Mouse (Mus musculus) forebrain, embryonic 12.5 days (tissue): ENCODE data around the gene Osbpl8. TPM values are rescaled to one million over a fixed set of nuclear protein-coding genes. Genes with fewer than 3 reads are reported as not detected.

Experiments
- ATAC-seq: fragments of 200-750 bp; cut with Nextera tagmentation; 2 replicates; pipeline ENCODE4 v1.8.0; 2017; ENCODE audit warnings: moderate TSS enrichment; ENCODE audit not compliant: low FRiP score
- H3K27ac ChIP-seq: fragments of 300-500 bp; sonication (generic); 2 replicates; pipeline ENCODE4 v1.5.1; 2016; ENCODE audit warnings: mild to moderate bottlenecking
- H3K27me3 ChIP-seq: fragments of 300-500 bp; sonication (generic); 2 replicates; pipeline ENCODE4 v1.6.1; 2016; ENCODE audit warnings: mild to moderate bottlenecking
- H3K36me3 ChIP-seq: fragments of 300-500 bp; sonication (generic); replicated peaks from 2 replicates; pipeline ENCODE4 v1.6.1; 2016; ENCODE audit warnings: mild to moderate bottlenecking
- H3K4me1 ChIP-seq: fragments of 300-500 bp; sonication (generic); 2 replicates; pipeline ENCODE4 v1.6.1; 2016
- H3K4me2 ChIP-seq: fragments of 300-500 bp; sonication (generic); 2 replicates; pipeline ENCODE4 v1.6.1; 2016; ENCODE audit warnings: mild to moderate bottlenecking, moderate library complexity
- H3K4me3 ChIP-seq: fragments of 300-500 bp; sonication (generic); replicated peaks from 2 replicates; pipeline ENCODE4 v1.5.1; 2016; ENCODE audit warnings: mild to moderate bottlenecking
- H3K9ac ChIP-seq: fragments of 300-500 bp; sonication (generic); 2 replicates; pipeline ENCODE4 v1.6.1; 2016; ENCODE audit warnings: mild to moderate bottlenecking
- H3K9me3 ChIP-seq: fragments of 300-500 bp; sonication (generic); 2 replicates; pipeline ENCODE4 v1.6.1; 2016
- whole genome bisulfite sequencing: fragments of 180-500 bp; shearing (Covaris S2); methylation state at CpG from one replicate; pipeline ENCODE4 v1.1.7; 2016; 5-methylcytosine and 5-hydroxymethylcytosine counted together
- polyA plus RNA-seq: library from polyadenylated mRNA; unstranded; fragments of >200 nt; fragmentation: Nextera tagmentation; extraction: Ambion mirVana; gene quantifications from 2 replicates; pipeline ENCODE4 v1.2.1, GENCODE M21; 2016

Osbpl8 gene
- 18.9 and 20.6 TPM in 2 replicates for polyA plus RNA-seq

GRCm38 (mm10) chr10:111164304-111165218, at the start of gene Osbpl8:
Gene Osbpl8 (plus strand): TSS chr10:111164752.
- ATAC-seq, result peak; percentile 96
- under 1% methylated on average over 80 of the region's 84 CpGs for WGBS
- peak within 1 kb of the TSS; percentile 94 for H3K4me3 ChIP-seq
- no peaks in the 10 kb centered on the region for H3K9me3 ChIP-seq
- H3K4me1 ChIP-seq, result peaks cover 9% of the 10 kb centered on the region
- H3K27ac ChIP-seq, result peak within 1 kb of the TSS; percentile 93
- H3K9ac ChIP-seq, result peak within 1 kb of the TSS; percentile 92
- no peaks in the 10 kb centered on the region for H3K27me3 ChIP-seq
- H3K4me2 ChIP-seq, result peak within 1 kb of the TSS; percentile 72
- no peaks in the 10 kb centered on the region for H3K36me3 ChIP-seq

- Histone ChIP-seq H3K9ac (no peak overlapping the region), H3K4me2 (no peak overlapping the region), H3K9me3 (no peaks in the 10 kb centered on the region), H3K4me1 (peaks cover 5% of the 10 kb centered on the region), H3K27me3 (no peaks in the 10 kb centered on the region), H3K27ac (no peak overlapping the region), H3K4me3 (no peak overlapping the region), H3K36me3 (no peaks in the 10 kb centered on the region)
- ATAC-seq, result peak; percentile 51; the same call in 1 of the 2 replicates
- WGBS, result 35% methylated on average over 7 of the region's 7 CpGs
Measured at GRCm38 (mm10) chr10:111117198-111117845, 47.2 kb upstream of the Osbpl8 start.

- H3K9ac ChIP-seq, result no peak overlapping the region
- no peak for ATAC-seq
- H3K4me1 ChIP-seq, result peaks cover 5% of the 10 kb centered on the region
- H3K4me3 ChIP-seq, result no peak overlapping the region
- H3K9me3 ChIP-seq, result no peaks in the 10 kb centered on the region
- WGBS, result 89% methylated on average over 9 of the region's 9 CpGs
- no peaks in the 10 kb centered on the region for H3K36me3 ChIP-seq
- no peak overlapping the region for H3K27ac ChIP-seq
- no peaks in the 10 kb centered on the region for H3K27me3 ChIP-seq
- no peak overlapping the region for H3K4me2 ChIP-seq
Measured at GRCm38 (mm10) chr10:111118292-111118691, 46.3 kb upstream of the Osbpl8 start.

- ATAC-seq, result no peak
Measured at GRCm38 (mm10) chr10:111118991-111119650, 45.4 kb upstream of the Osbpl8 start.

GRCm38 (mm10) chr10:111119756-111120155, 44.8 kb upstream of the Osbpl8 start:
- no peak for ATAC-seq
- H3K9ac ChIP-seq, result no peak overlapping the region
- H3K4me3 ChIP-seq, result no peak overlapping the region
- H3K9me3 ChIP-seq, result no peaks in the 10 kb centered on the region
- H3K4me2 ChIP-seq, result no peak overlapping the region
- no peaks in the 10 kb centered on the region for H3K27me3 ChIP-seq
- H3K36me3 ChIP-seq, result no peaks in the 10 kb centered on the region
- peaks cover 5% of the 10 kb centered on the region for H3K4me1 ChIP-seq
- H3K27ac ChIP-seq, result no peak overlapping the region

More at GRCm38 (mm10) chr10:111118991-111119650, 45.4 kb upstream of the Osbpl8 start:
- no peak overlapping the region for H3K4me2 ChIP-seq
- no peaks in the 10 kb centered on the region for H3K27me3 ChIP-seq
- H3K4me3 ChIP-seq, result no peak overlapping the region
- H3K9ac ChIP-seq, result no peak overlapping the region
- 67% methylated on average over 3 of the region's 3 CpGs for WGBS
- H3K4me1 ChIP-seq, result peaks cover 5% of the 10 kb centered on the region
- H3K9me3 ChIP-seq, result no peaks in the 10 kb centered on the region
- no peak overlapping the region for H3K27ac ChIP-seq
- no peaks in the 10 kb centered on the region for H3K36me3 ChIP-seq

GRCm38 (mm10) chr10:111122864-111123398, 41.6 kb upstream of the Osbpl8 start:
- Histone ChIP-seq H3K4me1 (no peaks in the 10 kb centered on the region), H3K27me3 (no peaks in the 10 kb centered on the region), H3K4me2 (no peak overlapping the region), H3K36me3 (no peaks in the 10 kb centered on the region), H3K4me3 (no peak overlapping the region), H3K9me3 (no peaks in the 10 kb centered on the region), H3K27ac (no peak overlapping the region), H3K9ac (no peak overlapping the region)
- ATAC-seq, result no peak
- WGBS, result 73% methylated on average over 10 of the region's 10 CpGs

GRCm38 (mm10) chr10:111124175-111124574, 40.4 kb upstream of the Osbpl8 start:
- Histone ChIP-seq H3K9me3 (no peaks in the 10 kb centered on the region), H3K27me3 (no peaks in the 10 kb centered on the region), H3K27ac (no peak overlapping the region), H3K36me3 (no peaks in the 10 kb centered on the region), H3K4me1 (no peaks in the 10 kb centered on the region), H3K4me2 (no peak overlapping the region), H3K4me3 (no peak overlapping the region), H3K9ac (no peak overlapping the region)
- WGBS, result 91% methylated on average over 7 of the region's 7 CpGs
- ATAC-seq, result no peak

GRCm38 (mm10) chr10:111124767-111125315, 39.7 kb upstream of the Osbpl8 start:
- Histone ChIP-seq H3K9ac (no peak overlapping the region), H3K4me2 (no peak overlapping the region), H3K4me1 (no peaks in the 10 kb centered on the region), H3K9me3 (no peaks in the 10 kb centered on the region), H3K27me3 (no peaks in the 10 kb centered on the region), H3K4me3 (no peak overlapping the region), H3K27ac (no peak overlapping the region), H3K36me3 (no peaks in the 10 kb centered on the region)
- 81% methylated on average over 1 of the region's 1 CpGs for WGBS
- ATAC-seq, result no peak

GRCm38 (mm10) chr10:111127388-111127787, 37.2 kb upstream of the Osbpl8 start:
- H3K4me2 ChIP-seq, result no peak overlapping the region
- H3K4me3 ChIP-seq, result no peak overlapping the region
- no peak overlapping the region for H3K27ac ChIP-seq
- no peaks in the 10 kb centered on the region for H3K9me3 ChIP-seq
- H3K4me1 ChIP-seq, result no peaks in the 10 kb centered on the region
- WGBS, result 92% methylated on average over 10 of the region's 10 CpGs
- H3K27me3 ChIP-seq, result no peaks in the 10 kb centered on the region
- no peak for ATAC-seq
- no peak overlapping the region for H3K9ac ChIP-seq
- no peaks in the 10 kb centered on the region for H3K36me3 ChIP-seq

GRCm38 (mm10) chr10:111128493-111128892, 36.1 kb upstream of the Osbpl8 start:
- Histone ChIP-seq H3K9me3 (no peaks in the 10 kb centered on the region), H3K36me3 (no peaks in the 10 kb centered on the region), H3K27ac (no peak overlapping the region), H3K4me1 (no peaks in the 10 kb centered on the region), H3K4me2 (no peak overlapping the region), H3K9ac (no peak overlapping the region), H3K27me3 (no peaks in the 10 kb centered on the region), H3K4me3 (no peak overlapping the region)
- 78% methylated on average over 3 of the region's 3 CpGs for WGBS
- ATAC-seq, result no peak

- Histone ChIP-seq H3K27ac (no peak overlapping the region), H3K9ac (no peak overlapping the region), H3K9me3 (no peaks in the 10 kb centered on the region), H3K36me3 (no peaks in the 10 kb centered on the region), H3K4me3 (no peak overlapping the region), H3K27me3 (no peaks in the 10 kb centered on the region), H3K4me1 (no peaks in the 10 kb centered on the region), H3K4me2 (no peak overlapping the region)
- peak; percentile 81; the same call in 1 of the 2 replicates for ATAC-seq
- 64% methylated on average over 15 of the region's 15 CpGs for WGBS
Measured at GRCm38 (mm10) chr10:111129867-111130620, 34.5 kb upstream of the Osbpl8 start.
